Mouse (Mus musculus): ENCODE measurements around the gene Scrt2. TPM values are rescaled to one million over a fixed set of nuclear protein-coding genes. Genes with fewer than 3 reads are reported as not detected.
"Not testable (repeated sequence)": the region's sequence is repeated elsewhere in the genome, so short reads cannot be mapped to it uniquely, and the experiment has no call there.

Gene Scrt2
- polyA plus RNA-seq, 1 experiment = 0.03 TPM

GRCm38 (mm10) chr2:152050316-152050715, 31.0 kb upstream of the Scrt2 start:
- H3K4me3 ChIP-seq (ENCODE audit: low read depth, low read length) = no peak overlapping the region
- no peaks in the 10 kb centered on the region for H3K36me3 ChIP-seq (ENCODE audit: control insufficient read depth, insufficient read depth, low read length)
- H3K27ac ChIP-seq (ENCODE audit: insufficient read depth, low read depth, low read length) = no peak overlapping the region
- H3K4me1 ChIP-seq (ENCODE audit: control insufficient read depth, insufficient read depth, insufficient read length, low read length) = peaks cover 12% of the 10 kb centered on the region
- H3K27me3 ChIP-seq (ENCODE audit: control insufficient read depth, insufficient read depth, low read length) = peaks cover 29% of the 10 kb centered on the region
- 66% methylated on average over 7 of the region's 7 CpGs for WGBS
- TF ChIP-seq CTCF (IDR thresholded peaks at IDR 0.05; ENCODE audit: extremely low read depth, insufficient read length, insufficient replicate concordance, low read depth, low read length) (no peak), POLR2A (IDR thresholded peaks at IDR 0.05; ENCODE audit: low read depth, low read length) (no peak)

- Histone ChIP-seq H3K27me3 (ENCODE audit: control insufficient read depth, insufficient read depth, low read length) (peaks cover 29% of the 10 kb centered on the region), H3K4me1 (ENCODE audit: control insufficient read depth, insufficient read depth, insufficient read length, low read length) (peaks cover 14% of the 10 kb centered on the region), H3K36me3 (ENCODE audit: control insufficient read depth, insufficient read depth, low read length) (no peaks in the 10 kb centered on the region), H3K4me3 (ENCODE audit: low read depth, low read length) (no peak overlapping the region), H3K27ac (ENCODE audit: insufficient read depth, low read depth, low read length) (no peak overlapping the region)
- TF ChIP-seq CTCF (IDR thresholded peaks at IDR 0.05; ENCODE audit: extremely low read depth, insufficient read length, insufficient replicate concordance, low read depth, low read length) = no peak
- no peak for TF ChIP-seq POLR2A (IDR thresholded peaks at IDR 0.05; ENCODE audit: low read depth, low read length)
- WGBS = 29% methylated on average over 3 of the region's 3 CpGs
Observed at GRCm38 (mm10) chr2:152051985-152052384, 29.3 kb upstream of the Scrt2 start.

- Histone ChIP-seq H3K27me3 (ENCODE audit: control insufficient read depth, insufficient read depth, low read length) (no peaks in the 10 kb centered on the region), H3K27ac (ENCODE audit: insufficient read depth, low read depth, low read length) (no peak overlapping the region), H3K36me3 (ENCODE audit: control insufficient read depth, insufficient read depth, low read length) (no peaks in the 10 kb centered on the region), H3K4me3 (ENCODE audit: low read depth, low read length) (no peak overlapping the region), H3K4me1 (ENCODE audit: control insufficient read depth, insufficient read depth, insufficient read length, low read length) (peaks cover 2% of the 10 kb centered on the region; the same call in 1 of the 2 replicates)
- TF ChIP-seq CTCF (IDR thresholded peaks at IDR 0.05; ENCODE audit: extremely low read depth, insufficient read length, insufficient replicate concordance, low read depth, low read length) = no peak
- TF ChIP-seq POLR2A (IDR thresholded peaks at IDR 0.05; ENCODE audit: low read depth, low read length) = no peak
- 0% methylated on average over 1 of the region's 1 CpGs for WGBS
Observed at GRCm38 (mm10) chr2:152055406-152055805, 25.9 kb upstream of the Scrt2 start.

GRCm38 (mm10) chr2:152056368-152057251, 24.7 kb upstream of the Scrt2 start:
- no peak overlapping the region for H3K27ac ChIP-seq (ENCODE audit: insufficient read depth, low read depth, low read length)
- no peaks in the 10 kb centered on the region for H3K36me3 ChIP-seq (ENCODE audit: control insufficient read depth, insufficient read depth, low read length)
- no peak overlapping the region for H3K4me3 ChIP-seq (ENCODE audit: low read depth, low read length)
- peaks cover 2% of the 10 kb centered on the region; the same call in 1 of the 2 replicates for H3K4me1 ChIP-seq (ENCODE audit: control insufficient read depth, insufficient read depth, insufficient read length, low read length)
- TF ChIP-seq POLR2A (IDR thresholded peaks at IDR 0.05; ENCODE audit: low read depth, low read length) = no peak
- TF ChIP-seq CTCF (IDR thresholded peaks at IDR 0.05; ENCODE audit: extremely low read depth, insufficient read length, insufficient replicate concordance, low read depth, low read length) = no peak
- 74% methylated on average over 22 of the region's 22 CpGs for WGBS
- no peaks in the 10 kb centered on the region for H3K27me3 ChIP-seq (ENCODE audit: control insufficient read depth, insufficient read depth, low read length)

- 83% methylated on average over 9 of the region's 9 CpGs for WGBS
- no peak overlapping the region for H3K4me3 ChIP-seq (ENCODE audit: low read depth, low read length)
- no peaks in the 10 kb centered on the region for H3K36me3 ChIP-seq (ENCODE audit: control insufficient read depth, insufficient read depth, low read length)
- TF ChIP-seq CTCF (IDR thresholded peaks at IDR 0.05; ENCODE audit: extremely low read depth, insufficient read length, insufficient replicate concordance, low read depth, low read length) (no peak), POLR2A (IDR thresholded peaks at IDR 0.05; ENCODE audit: low read depth, low read length) (no peak)
- no peaks in the 10 kb centered on the region for H3K27me3 ChIP-seq (ENCODE audit: control insufficient read depth, insufficient read depth, low read length)
- H3K4me1 ChIP-seq (ENCODE audit: control insufficient read depth, insufficient read depth, insufficient read length, low read length) = peaks cover 2% of the 10 kb centered on the region; the same call in 1 of the 2 replicates
- H3K27ac ChIP-seq (ENCODE audit: insufficient read depth, low read depth, low read length) = no peak overlapping the region
Observed at GRCm38 (mm10) chr2:152057252-152057563, 24.1 kb upstream of the Scrt2 start.

GRCm38 (mm10) chr2:152062817-152063216, 18.5 kb upstream of the Scrt2 start:
- not testable (repeated sequence) for H3K4me1 ChIP-seq (ENCODE audit: control insufficient read depth, insufficient read depth, insufficient read length, low read length); H3K36me3 ChIP-seq (ENCODE audit: control insufficient read depth, insufficient read depth, low read length); H3K27me3 ChIP-seq (ENCODE audit: control insufficient read depth, insufficient read depth, low read length); H3K27ac ChIP-seq (ENCODE audit: insufficient read depth, low read depth, low read length); H3K4me3 ChIP-seq (ENCODE audit: low read depth, low read length)
- WGBS = 77% methylated on average over 3 of the region's 3 CpGs

- Histone ChIP-seq H3K4me1 (ENCODE audit: control insufficient read depth, insufficient read depth, insufficient read length, low read length) (no peaks in the 10 kb centered on the region), H3K27me3 (ENCODE audit: control insufficient read depth, insufficient read depth, low read length) (no peaks in the 10 kb centered on the region), H3K27ac (ENCODE audit: insufficient read depth, low read depth, low read length) (no peak overlapping the region), H3K36me3 (ENCODE audit: control insufficient read depth, insufficient read depth, low read length) (no peaks in the 10 kb centered on the region), H3K4me3 (ENCODE audit: low read depth, low read length) (no peak overlapping the region)
- no peak for TF ChIP-seq POLR2A (IDR thresholded peaks at IDR 0.05; ENCODE audit: low read depth, low read length)
- TF ChIP-seq CTCF (IDR thresholded peaks at IDR 0.05; ENCODE audit: extremely low read depth, insufficient read length, insufficient replicate concordance, low read depth, low read length) = no peak
- WGBS = 68% methylated on average over 11 of the region's 11 CpGs
Observed at GRCm38 (mm10) chr2:152068660-152069433, 12.5 kb upstream of the Scrt2 start.

Data from small intestine, adult 2 months (tissue).